Mouse (Mus musculus) embryo, embryonic 10 days (tissue): ENCODE measurements around the gene Clcn6.
A peak's percentile ranks its signal among the peaks of the same experiment; 100 is the strongest.

Experiments
- DNase-seq: peaks from one replicate; pipeline ENCODE4 v3.0.0-alpha.2; 2015; ENCODE audit warnings: low spot score

The Clcn6 gene

DNA sequence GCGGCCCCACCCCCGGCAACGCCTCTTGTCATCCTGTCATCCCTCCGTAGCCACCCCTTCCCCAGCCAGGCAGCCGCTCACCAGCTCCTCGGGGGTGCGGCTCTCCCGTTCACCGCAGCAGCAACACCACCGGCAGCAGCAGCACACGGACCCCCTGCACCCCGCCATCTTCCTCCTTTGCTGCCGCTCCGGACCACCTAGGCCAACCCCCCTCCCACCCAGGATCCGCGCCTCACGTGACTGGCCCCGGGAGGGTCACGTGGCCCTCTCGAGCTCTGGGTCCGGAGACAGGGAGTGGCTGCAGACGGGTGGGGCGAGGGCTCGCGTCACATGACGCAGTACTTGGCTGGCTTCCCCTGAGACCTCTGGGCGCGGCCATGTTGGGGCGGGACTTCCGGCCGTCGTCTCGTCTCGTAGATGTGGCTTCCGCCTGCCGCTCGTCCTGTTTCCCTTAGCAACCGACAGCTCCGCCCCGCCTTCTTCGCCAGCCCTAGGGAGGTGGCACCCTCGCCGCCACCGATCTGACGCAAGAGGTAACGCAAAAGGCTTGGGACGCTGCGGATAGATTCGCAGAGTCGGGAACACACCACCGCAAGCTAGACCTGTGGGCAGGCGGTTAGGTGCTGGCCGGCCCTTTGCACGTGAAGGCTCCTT is at the start of gene Clcn6, which contains the start of gene Mthfr:
Gene Clcn6, minus strand, starts transcription at position 222 of the 654 bp plus-strand sequence.
Gene Mthfr, plus strand, starts transcription at position 478 of the 654 bp plus-strand sequence.
- peak; percentile 100 for DNase-seq

DNA sequence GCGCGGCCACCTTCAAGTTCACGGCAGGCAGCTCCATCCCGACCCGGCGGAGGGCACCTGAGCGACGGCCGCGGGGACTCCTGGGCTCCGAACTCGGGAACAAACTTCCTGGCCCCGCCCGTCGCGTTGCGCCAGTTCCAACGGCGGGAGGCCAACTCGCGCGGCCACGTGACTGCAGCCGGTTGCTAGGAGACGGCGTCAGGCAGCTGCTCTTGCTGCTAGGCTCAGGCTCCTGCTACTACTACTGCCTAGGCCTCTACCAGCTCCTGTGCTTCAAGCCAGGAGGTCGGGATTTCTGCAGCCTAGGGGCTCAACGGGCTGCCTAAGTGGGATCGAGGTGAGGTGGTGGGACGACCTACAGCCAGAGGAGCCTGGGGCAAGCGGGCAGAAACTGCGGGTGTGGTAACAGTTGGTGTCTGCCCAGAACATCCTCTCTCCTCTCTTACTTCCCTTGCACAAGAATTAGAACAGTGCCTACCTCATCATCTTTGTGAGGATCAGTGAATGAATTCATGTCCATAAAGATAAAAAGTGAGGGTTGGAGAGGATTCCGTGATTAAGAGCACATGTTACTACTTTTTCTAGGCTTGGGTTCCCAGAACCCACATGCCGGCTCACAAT is 49.4 kb upstream of the Clcn6 start, which contains the start of gene Agtrap:
Gene Agtrap, minus strand, starts transcription at position 125 of the 621 bp plus-strand sequence.
- DNase-seq = peak; percentile 98

DNA sequence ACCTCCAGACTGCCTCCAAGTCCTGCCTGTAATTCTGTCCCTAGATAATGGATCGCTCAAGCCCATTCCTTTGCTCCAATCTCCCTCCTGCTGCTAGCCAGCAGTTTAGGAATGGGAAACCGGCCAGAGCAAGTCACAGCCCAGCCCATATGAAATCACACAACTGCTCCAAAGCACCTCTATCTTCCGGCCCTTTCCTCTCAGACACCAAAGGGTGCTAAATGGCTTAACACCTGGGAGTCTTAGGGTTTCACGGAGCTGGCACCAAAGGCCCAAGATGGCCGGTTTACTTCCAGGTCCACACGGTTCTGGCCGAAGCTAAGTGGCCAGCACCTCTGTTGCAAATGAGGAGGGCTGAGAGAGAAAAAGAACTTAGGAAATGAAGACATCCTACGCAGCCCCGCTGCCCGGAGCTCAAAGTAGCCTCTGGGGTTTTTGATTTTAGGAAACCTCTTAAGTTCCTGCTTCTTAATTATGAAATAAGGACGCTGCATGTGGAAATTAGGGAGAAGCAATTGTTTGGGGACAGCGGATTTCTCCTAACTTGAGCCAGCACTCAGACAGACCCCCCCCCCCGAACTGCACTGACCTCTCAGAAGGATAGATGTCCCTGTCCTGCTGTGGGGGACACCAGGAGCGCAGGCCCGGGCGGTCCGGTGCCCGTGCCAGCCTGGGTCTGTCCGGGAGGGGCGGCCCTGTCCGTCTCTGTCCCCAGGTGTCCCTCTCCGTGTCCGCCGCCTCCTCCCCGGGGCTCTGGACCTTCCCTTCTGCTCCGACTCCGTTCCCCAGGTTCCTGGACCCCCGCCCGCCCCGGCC is 48.7 kb upstream of the Clcn6 start:
- DNase-seq = peak; percentile 43

DNA sequence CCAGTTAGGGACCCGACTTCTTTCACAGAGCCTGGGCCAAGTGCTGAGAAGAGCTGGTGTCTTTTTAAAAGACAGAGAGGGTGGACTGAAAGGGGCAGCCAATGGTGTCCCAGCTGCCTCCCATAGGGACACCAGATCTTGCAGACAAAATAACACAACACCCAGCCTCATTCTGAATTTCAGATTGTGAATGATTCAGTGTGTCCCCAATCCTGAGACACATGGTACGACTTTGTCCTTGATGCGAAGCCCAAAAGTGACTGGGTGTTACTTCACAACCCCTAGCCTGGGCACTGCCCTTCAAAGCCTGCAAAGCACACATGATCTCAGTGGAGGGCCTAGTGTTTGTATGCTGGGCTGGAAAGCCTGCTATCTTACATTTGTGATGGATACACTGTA is 47.3 kb upstream of the Clcn6 start:
- no peak for DNase-seq

DNA sequence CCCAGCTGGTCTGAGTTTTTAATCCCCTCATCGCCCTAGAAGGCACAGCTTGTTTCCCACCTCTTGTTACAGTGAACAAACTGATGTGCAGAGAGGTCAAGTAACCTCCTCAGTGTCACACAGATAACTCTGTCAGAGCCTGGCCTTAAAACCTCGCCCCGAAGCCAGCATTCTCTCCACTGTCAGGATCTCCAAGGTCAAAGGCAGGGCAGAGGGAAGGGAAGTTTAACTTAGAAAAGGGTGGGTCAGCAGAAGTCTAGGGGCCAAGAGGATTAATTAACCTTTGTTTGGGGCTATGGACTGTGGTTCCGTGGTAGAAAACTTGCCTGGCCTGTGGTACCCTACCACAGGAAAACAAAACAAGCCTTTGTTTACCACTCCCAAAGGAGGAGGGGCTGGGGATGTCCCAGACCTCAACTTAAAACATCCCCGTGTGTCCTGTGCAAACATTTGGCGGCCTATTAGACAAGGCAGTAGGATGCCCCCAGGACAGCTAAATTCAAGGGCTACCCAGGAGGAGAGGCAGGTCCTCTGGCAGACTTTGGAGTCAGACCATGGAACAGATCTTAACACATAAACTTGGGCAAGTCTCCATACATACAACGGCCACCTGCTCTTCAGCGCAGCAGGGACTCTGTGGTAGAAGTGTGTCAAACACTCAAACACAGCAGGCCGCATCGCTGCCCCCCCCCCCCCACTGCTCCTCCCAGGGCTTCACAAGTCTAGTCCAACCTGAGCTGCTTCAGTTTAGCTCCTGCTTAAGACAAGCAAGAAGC is 46.7 kb upstream of the Clcn6 start:
- peak; percentile 47 for DNase-seq

DNA sequence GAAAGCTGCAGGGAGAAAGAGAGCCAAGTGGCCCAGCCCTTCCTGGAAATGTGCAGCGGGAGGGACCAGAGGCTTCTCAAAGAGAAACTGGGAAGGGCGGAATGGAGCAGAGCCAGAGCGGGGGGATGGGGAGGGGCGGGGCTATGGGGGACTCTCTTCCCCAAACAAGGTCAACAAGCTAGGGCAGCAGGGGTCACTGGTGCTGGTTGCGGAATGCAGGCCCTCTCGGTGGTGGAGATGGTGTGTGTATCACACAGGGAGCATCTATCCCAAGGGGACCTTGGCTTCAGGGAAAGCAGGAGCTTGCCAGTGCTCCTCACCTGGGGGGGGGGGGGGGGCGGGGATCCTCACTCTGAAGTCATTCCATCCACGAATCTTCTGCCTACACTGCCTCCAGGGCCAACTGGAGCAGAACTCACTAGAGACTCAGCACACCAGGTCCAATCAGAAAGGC is 45.7 kb upstream of the Clcn6 start:
- peak; percentile 86 for DNase-seq

DNA sequence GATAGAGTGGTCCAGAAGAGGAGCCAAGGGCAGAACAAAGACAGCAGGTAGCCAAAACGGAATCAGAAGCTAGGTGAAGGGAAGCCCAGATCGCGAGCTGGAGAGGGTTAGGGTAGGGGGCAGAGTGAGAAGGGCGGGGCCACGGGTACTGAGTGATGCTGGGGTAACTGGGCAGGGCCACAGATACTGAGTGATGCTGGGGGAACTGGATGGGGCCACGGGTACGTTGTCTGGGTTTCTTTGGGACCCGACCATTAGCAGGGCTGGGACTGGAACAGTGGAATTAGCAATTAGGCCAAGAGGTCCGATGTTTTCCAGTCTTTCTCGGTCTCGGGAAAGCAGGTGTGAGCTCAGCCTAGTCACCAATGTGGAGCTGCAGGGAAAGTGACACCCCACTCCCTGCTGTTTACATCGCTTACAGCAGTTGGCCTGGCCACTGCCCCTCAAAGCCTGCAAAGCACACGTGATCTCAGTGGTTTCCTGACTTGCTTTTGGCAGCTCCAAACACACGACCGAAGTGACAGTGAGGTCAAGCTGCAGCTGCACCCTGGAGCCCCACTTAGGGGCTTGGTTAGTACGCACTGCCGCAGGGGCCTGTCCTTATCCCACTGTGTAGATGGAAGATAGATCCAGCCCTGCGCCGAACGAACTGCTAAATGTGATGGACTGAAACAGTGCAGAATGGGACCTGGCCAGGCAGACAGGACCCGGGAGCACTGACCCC is 44.7 kb upstream of the Clcn6 start:
- peak; percentile 42 for DNase-seq

DNA sequence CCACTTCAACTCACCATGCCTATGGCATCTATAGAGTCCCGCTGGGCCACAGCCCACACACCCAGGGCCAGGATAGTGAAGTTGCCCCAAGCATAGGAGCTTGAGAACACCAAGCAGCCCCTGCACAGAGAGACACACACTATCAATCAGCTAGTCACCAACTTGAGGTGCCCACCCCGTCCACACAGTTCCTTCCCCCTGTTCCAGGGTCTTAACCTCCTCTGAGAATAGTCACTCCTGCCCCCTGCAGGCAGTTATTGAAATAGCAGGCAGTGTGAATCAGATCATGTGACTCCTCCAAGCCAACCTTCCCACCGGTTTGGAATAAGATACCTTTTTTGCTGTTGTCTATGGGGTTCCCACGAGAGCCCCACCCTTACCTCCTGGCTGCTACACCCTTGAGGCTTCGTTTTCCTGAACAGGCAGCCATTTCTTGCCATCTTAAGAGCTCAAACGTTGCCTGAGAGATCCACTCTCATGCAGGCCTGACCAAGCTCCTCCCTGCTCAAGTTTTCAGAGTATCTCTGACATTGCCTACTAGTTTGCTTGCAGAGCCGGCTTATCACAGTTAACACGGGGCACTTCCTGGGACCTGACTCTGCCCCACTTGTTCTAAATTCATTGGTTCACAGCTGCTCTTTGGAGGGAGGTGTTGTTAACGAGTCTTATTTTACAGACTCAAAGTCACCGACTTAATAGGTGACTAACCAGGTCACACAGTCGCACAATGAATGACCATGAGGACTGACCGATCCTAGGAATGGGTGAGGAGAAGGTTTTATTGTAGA is 43.8 kb upstream of the Clcn6 start:
- peak; percentile 84 for DNase-seq

DNA sequence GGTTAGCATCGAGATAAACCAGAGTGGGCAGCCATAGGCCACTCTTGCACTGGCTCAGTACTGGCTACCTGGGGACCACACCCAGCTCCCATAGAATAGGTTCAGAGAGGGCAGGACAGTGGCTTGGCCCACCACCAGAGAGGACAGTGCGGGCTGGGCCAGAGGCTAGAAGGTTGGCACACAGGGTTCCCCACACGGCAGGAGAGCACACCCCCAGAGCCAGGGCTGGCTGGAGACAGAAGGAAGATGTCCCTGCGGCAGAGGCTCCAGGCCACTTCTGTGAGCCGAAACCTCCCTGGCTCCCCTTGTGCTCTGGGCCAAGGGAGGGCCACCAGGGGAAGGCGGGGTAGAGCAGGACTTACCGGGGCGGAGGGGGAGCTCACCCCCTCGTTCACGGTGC is 42.6 kb upstream of the Clcn6 start:
- no peak for DNase-seq

DNA sequence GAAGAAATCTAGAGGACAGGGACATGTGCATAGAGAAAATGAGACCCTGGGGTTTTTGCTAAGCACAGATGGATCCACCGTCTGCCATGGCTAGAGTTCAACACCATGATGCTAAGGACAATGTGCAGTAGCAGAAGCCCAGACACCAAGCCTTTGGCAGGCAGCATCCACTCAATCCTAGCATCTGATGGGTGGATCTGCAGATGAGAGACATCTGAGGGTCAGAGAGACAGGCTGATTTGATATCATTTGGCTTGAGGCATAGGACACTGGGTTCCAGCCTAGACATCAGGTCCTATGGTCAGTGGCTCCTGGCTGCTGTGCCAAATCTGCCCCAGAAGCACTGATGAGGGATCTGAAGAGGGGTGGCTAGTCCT is 42.0 kb upstream of the Clcn6 start:
- DNase-seq = no peak

DNA sequence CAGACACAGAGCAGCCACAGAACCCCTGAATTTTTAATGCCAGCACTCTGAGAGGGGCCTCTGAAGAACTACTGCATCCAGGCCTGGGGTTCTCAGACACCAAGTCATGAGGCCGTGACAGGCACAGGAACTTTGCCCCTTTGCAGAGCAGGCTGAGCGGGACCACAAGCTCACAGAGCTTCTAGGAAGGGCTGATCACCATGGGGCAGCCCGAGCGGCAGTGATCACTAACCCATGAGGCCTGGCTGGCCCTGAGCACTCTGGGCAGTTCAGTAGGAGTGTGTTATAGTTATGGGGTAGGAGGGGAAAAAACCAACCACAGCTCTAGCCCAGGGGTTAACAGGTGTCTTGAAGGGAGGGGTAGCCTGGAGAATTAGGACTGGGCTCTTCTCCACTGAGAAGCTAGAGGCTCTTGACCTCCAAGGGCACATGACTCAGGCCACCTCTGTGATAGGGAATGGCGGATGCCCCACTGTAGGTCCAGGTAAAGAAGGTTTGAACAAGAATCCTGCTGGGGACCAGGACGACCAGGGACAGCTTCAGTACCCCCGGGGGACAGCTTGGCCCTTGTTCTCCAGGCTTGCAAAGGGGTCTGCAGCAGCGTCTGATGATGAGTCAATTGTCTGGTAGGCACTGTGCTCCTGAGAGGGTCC is 41.4 kb upstream of the Clcn6 start:
- no peak for DNase-seq

DNA sequence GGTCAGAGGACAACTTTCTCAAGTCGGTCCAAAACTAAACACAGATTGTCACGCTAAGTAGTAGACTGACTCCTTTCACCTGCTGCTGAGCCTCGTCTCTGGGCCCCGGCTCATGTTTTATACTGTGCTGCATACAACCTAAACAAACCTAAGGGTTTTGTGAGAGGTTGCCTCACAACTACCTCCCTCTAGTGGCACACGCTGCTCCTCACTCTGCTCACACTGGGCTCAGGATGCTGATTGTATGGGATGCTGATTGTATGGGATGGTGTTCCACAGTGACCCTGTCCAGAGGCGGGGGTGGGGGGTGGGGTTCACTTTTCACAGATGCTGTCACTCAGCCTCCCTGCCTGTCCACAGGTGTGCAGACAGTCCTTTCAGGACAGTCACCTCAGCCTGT is 40.6 kb upstream of the Clcn6 start:
- DNase-seq = no peak

DNA sequence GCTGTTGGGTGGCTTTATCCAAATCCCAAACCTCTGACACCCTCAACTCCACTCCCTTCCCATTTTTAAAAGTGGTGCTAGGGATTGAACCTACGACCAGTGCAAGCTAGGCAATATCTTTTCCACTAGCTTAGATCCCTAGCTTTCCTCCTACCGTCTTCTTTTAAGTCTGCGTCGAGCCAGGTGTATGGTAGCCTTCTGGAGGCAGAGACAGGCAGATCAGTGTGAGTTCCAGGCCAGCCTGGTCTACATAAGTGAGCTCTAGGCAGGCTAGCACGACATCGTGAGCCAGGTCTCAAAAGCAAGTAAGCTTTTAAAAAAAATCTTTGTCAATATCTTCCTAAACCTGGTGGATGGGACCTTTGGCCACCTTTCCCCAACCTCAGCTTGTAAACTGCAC is 37.3 kb upstream of the Clcn6 start:
- no peak for DNase-seq

DNA sequence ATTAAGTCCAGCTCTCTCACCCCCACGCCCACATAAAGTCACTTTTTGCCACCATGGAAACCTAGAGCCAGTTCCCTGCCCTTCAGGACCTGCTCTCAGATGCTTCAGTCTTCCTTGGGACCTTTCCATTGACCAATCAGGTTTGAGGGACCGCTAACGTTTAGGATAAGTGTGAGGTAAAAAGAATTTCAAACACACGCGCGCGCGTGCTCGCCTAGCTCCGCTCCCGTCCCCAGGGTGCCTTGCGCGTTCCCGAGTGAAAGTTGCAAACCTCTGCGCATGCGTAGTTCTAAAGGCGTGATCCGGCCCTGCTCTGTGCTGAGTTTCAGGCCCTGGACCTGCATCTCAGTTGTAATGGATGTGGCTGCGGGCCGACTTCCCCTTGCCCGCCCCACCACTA is 36.6 kb upstream of the Clcn6 start:
- peak; percentile 83 for DNase-seq

DNA sequence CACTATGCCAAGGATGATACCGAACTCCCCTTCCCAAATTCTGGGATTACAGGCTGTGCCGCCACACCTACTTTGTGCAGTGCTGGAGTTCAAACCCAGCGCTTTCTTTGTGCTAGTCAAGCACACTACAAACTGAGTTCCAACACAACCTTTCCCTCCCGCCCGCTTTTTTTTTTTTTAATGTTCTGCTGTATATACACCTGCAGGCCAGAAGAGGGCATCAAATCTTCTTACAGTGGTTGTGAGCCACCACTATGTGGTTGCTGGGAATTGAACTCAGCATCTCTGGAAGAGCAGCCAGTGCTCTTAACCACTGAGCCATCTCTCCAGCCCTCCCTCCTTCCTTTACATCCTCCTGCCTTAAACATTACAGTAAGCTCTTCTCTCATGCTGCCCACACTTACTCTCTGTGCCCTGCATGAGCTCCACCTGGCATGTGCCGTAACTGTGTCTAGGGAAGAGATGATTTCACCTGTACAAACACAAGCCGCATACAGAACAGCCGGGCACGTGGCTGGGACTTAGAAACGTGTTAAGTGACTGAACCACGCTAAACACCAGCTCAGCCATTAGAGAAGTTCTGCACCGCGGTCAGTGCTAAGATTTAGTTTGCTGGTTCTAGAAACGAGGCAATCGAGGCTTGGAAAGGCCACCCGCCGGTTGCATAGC is 36.0 kb upstream of the Clcn6 start:
- peak; percentile 63 for DNase-seq

DNA sequence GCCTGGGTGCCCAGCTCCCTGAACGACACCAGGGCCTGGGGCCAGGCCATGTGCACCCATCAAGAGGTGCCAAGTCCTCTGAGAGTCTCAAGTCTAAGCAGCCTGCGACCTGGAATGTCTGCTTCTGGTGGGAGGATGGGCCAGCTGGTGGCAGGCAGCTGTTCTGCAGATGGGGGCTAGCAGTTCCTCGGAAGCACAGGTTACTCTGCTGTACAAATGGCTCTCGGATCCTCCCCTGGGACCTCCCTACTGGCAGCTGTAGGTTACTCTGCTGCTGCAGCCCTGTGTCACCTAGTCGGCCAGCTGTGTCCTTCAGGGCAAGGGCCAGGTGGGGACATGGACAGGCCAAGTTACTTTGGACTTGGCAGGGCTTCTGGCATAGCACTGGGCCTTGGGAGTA is 32.9 kb upstream of the Clcn6 start:
- DNase-seq = no peak

DNA sequence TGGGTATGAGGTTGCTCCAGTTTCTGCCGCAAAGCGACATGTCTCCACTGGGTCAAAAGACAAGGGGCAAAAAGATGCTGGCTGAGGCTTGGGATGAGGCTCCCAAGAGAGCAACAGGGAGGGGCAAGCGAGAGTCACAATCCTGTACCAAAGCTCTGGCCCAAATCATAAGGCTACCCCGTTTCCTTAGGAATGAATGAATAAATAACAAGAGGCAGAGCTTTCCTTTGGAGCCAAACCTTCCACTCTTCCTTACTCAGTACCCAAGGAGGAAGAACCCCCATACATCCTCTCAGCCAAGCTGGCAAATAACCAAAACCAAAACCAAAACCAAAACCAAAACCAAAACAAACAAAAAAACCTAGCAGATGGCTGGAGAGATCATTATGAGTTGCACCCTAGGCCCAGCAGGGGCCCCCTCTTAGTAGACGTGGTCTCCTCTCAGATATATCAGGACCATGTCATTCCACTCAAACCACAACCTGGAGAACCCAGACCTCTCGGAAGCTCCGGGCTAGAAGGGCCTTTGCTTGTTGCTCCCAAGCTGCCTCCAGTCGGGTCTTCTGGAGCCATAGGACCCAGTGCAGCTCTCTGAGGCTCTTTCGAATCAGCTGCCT is 31.1 kb upstream of the Clcn6 start:
- DNase-seq = no peak

DNA sequence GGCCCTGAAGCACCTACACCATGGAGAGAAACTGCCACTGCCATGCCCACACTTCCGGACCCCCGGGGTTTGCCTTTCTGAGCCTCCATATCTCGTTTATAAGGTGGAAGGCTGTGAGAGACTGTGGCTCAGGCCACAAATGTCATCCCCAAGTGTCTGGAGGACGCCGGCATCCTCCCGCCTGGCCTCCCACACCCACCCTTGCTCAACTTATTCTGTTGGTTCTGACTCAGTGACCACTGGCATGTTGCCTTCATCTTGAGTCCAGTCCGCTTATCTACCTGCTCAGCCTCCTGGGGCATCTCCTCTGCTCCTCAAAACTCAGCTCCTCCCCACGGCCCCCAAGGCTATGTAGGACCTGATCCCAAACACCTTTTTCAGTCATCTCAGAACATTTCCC is 28.7 kb upstream of the Clcn6 start:
- no peak for DNase-seq

DNA sequence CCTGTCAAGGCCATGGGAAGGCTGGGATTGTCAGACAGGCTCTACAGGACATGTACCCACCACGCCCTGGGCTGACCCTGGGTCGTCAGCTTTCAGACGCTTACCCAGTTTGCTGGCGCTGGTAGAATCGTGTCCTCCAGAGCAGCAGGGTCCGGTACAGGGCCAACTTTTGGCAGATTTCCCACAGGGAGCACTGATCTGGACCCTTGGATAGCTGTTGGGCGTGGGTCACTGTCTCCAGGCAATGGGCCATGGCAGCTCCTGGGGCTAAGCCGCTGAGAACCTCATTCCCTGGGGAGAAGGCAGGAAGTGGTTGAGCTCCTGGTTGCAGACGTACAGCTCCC is 27.8 kb upstream of the Clcn6 start:
- DNase-seq = no peak
